Mouse (Mus musculus): ENCODE data around the gene Nfe2l1. TPM values are rescaled to one million over a fixed set of nuclear protein-coding genes. Genes with fewer than 3 reads are reported as not detected.
A peak's percentile ranks its signal among the peaks of the same experiment; 100 is the strongest.
"Not testable (repeated sequence)": the region's sequence is repeated elsewhere in the genome, so short reads cannot be mapped to it uniquely, and the experiment has no call there.

Nfe2l1 gene
- total RNA-seq, 1 experiment from 2014 or later, result 601 TPM

GRCm38 (mm10) chr11:96818128-96818710, 11.5 kb downstream of the Nfe2l1 start:
- DNase-seq, result no peak

GRCm38 (mm10) chr11:96816979-96817378, 12.8 kb downstream of the Nfe2l1 start:
- no peak for DNase-seq

GRCm38 (mm10) chr11:96816494-96816893, 13.3 kb downstream of the Nfe2l1 start:
- DNase-seq, result no peak

- DNase-seq, result no peak
Measured at GRCm38 (mm10) chr11:96815895-96816294, 13.9 kb downstream of the Nfe2l1 start.

- no peak for DNase-seq
Measured at GRCm38 (mm10) chr11:96814443-96814842, 15.3 kb downstream of the Nfe2l1 start.

GRCm38 (mm10) chr11:96813920-96814319, 15.8 kb downstream of the Nfe2l1 start:
- DNase-seq, result no peak

GRCm38 (mm10) chr11:96813455-96813854, 16.3 kb downstream of the Nfe2l1 start:
- no peak for DNase-seq

- not testable (repeated sequence) for DNase-seq
Measured at GRCm38 (mm10) chr11:96811188-96811587, 18.6 kb downstream of the Nfe2l1 start.

GRCm38 (mm10) chr11:96809562-96810235, 20.1 kb downstream of the Nfe2l1 start:
- no peak for DNase-seq

GRCm38 (mm10) chr11:96808066-96808465, 21.7 kb downstream of the Nfe2l1 start:
- DNase-seq, result no peak

- no peak for DNase-seq
Measured at GRCm38 (mm10) chr11:96805606-96806005, 24.2 kb downstream of the Nfe2l1 start.

- DNase-seq, result no peak
Measured at GRCm38 (mm10) chr11:96799511-96799910, 30.3 kb downstream of the Nfe2l1 start.

- no peak for DNase-seq
Measured at GRCm38 (mm10) chr11:96796586-96796985, 33.2 kb downstream of the Nfe2l1 start.

- DNase-seq, result no peak
Measured at GRCm38 (mm10) chr11:96796081-96796480, 33.7 kb downstream of the Nfe2l1 start.

- DNase-seq, result no peak
Measured at GRCm38 (mm10) chr11:96795491-96795890, 34.3 kb downstream of the Nfe2l1 start.

- DNase-seq, result no peak
Measured at GRCm38 (mm10) chr11:96790681-96791080, 39.1 kb downstream of the Nfe2l1 start.

GRCm38 (mm10) chr11:96789990-96790389, 39.8 kb downstream of the Nfe2l1 start:
- no peak for DNase-seq

- DNase-seq, result peak; percentile 90
Measured at GRCm38 (mm10) chr11:96788871-96789795, 40.6 kb downstream of the Nfe2l1 start, which contains the start of gene Cbx1. Gene Cbx1 (plus strand): TSS chr11:96789127.

GRCm38 (mm10) chr11:96786731-96787450, 42.9 kb downstream of the Nfe2l1 start:
- DNase-seq, result no peak

- DNase-seq, result peak; percentile 76
Measured at GRCm38 (mm10) chr11:96784847-96785246, 44.9 kb downstream of the Nfe2l1 start.

- DNase-seq, result no peak
Measured at GRCm38 (mm10) chr11:96781425-96781824, 48.3 kb downstream of the Nfe2l1 start.

GRCm38 (mm10) chr11:96780306-96780705, 49.5 kb downstream of the Nfe2l1 start:
- DNase-seq, result no peak

Measured in adrenal gland, postnatal 25 days (tissue).